Mouse (Mus musculus) gastrocnemius, postnatal 10 days (tissue): ENCODE results near the gene Casp12. TPM values are rescaled to one million over a fixed set of nuclear protein-coding genes. Genes with fewer than 3 reads are reported as not detected.
"Not testable (repeated sequence)": the region's sequence is repeated elsewhere in the genome, so short reads cannot be mapped to it uniquely, and the experiment has no call there.

Source experiments
- DNase-seq: peaks from one replicate; pipeline ENCODE4 v3.0.0; 2021; ENCODE audit warnings: mixed read lengths
- long read RNA-seq, 2 experiments: library from polyadenylated mRNA; stranded (forward); transcript quantifications; one replicate each; pipeline ENCODE4 v2.0.0; 2021
- total RNA-seq, 2 experiments: library from RNA; stranded (reverse); gene quantifications; 2 replicates each; pipeline ENCODE4 v1.2.3; 2021

The Casp12 gene
- total RNA-seq = 1 to 10 TPM; 7.5 to 8.4 TPM
- long read RNA-seq, experiment 1, transcript Casp12-201 (11 exons, 2,649 nt) = major isoform, 7 of 9 reads
- long read RNA-seq, experiment 1, partial matches to known transcripts = 1 of 9 reads
- long read RNA-seq, experiment 1, other reads (novel, unspliced or antisense) = 1 of 9 reads
- long read RNA-seq, experiment 2, transcript Casp12-201 (11 exons, 2,649 nt) = major isoform, 7 of 8 reads
- long read RNA-seq, experiment 2, partial matches to known transcripts = 0 of 8 reads
- long read RNA-seq, experiment 2, other reads (novel, unspliced or antisense) = 1 of 8 reads

- DNase-seq = no peak
Observed at GRCm38 (mm10) chr9:5345291-5345898, at the start of gene Casp12. Gene Casp12 (plus strand): TSS chr9:5345430.

GRCm38 (mm10) chr9:5296354-5297237 lies 48.6 kb upstream of the Casp12 start:
- DNase-seq = no peak

GRCm38 (mm10) chr9:5298329-5299131 lies 46.7 kb upstream of the Casp12 start, which contains the start of gene Casp1:
Gene Casp1 (plus strand): TSS chr9:5298517.
- no peak for DNase-seq

- DNase-seq = no peak
Observed at GRCm38 (mm10) chr9:5299132-5299381, 46.2 kb upstream of the Casp12 start.

GRCm38 (mm10) chr9:5308561-5308960 lies 36.7 kb upstream of the Casp12 start, which contains the start of gene Casp4:
Gene Casp4 (plus strand): TSS chr9:5308828.
- DNase-seq = no peak

- DNase-seq = no peak
Observed at GRCm38 (mm10) chr9:5310112-5310511, 35.1 kb upstream of the Casp12 start.

- DNase-seq = no peak
Observed at GRCm38 (mm10) chr9:5311435-5311834, 33.8 kb upstream of the Casp12 start.

GRCm38 (mm10) chr9:5328204-5328603 lies 17.0 kb upstream of the Casp12 start:
- DNase-seq = no peak

- DNase-seq = no peak
Observed at GRCm38 (mm10) chr9:5332441-5332840, 12.8 kb upstream of the Casp12 start.

GRCm38 (mm10) chr9:5333422-5333821 lies 11.8 kb upstream of the Casp12 start:
- DNase-seq = no peak

GRCm38 (mm10) chr9:5343092-5343491 lies 2.1 kb upstream of the Casp12 start:
- no peak for DNase-seq

- DNase-seq = no peak
Observed at GRCm38 (mm10) chr9:5344090-5344489, 1.1 kb upstream of the Casp12 start.

- no peak for DNase-seq
Observed at GRCm38 (mm10) chr9:5347381-5347780, 2.2 kb downstream of the Casp12 start.

- DNase-seq = no peak
Observed at GRCm38 (mm10) chr9:5353673-5354072, 8.4 kb downstream of the Casp12 start.

GRCm38 (mm10) chr9:5356801-5357200 lies 11.6 kb downstream of the Casp12 start:
- no peak for DNase-seq

GRCm38 (mm10) chr9:5393561-5393960 lies 48.3 kb downstream of the Casp12 start:
- no peak for DNase-seq

- not testable (repeated sequence) for DNase-seq
Observed at GRCm38 (mm10) chr9:5395861-5396260, 50.6 kb downstream of the Casp12 start.

GRCm38 (mm10) chr9:5410988-5411568 lies 65.8 kb downstream of the Casp12 start:
- no peak for DNase-seq

GRCm38 (mm10) chr9:5412446-5413111 lies 67.3 kb downstream of the Casp12 start:
- no peak for DNase-seq

GRCm38 (mm10) chr9:5417871-5418270 lies 72.6 kb downstream of the Casp12 start:
- DNase-seq = no peak
